8 mouse cellular contexts compared by ENCODE assay signal in the genomic region with DNA sequence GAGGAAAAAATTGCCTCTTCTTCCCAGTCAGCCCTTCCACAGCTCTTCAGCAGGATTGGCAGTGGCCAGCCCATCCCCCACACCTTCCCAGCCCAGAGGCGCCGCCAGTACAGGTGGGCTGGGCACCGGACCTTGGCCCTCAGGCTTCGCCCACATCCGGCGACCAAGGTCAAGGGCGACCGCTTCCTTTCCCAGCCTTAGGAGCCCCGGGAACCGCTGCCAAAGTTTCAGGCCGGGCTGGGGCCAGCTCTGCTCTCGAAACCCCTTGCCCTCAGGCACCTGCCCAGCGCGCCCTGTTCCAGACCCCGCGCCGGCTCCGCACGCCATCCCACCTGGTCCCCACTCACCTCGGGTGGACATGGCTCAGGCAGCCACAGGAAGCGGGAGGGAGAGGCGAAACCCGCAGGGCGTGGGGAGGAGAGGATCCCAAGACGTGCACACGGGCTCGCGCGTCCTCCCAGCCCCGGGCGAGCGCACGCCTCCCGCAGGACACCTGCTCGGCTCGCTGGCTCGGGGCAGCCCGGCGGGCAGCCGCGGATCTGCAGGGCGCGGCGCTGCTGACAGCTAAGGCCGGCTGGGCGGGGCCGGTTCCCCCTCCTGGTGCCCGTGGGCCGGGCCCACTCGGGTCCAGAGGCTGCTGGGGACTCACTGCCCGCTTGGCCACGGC. TPM values are rescaled to one million over a fixed set of nuclear protein-coding genes. Genes with fewer than 3 reads are reported as not detected.
DNase-seq lines count a peak whose midpoint lies in the region; ATAC-seq and TF ChIP-seq lines count a peak whose summit lies in the region.

A gene (minus strand): TSS at position 574 of the 667 bp plus-strand sequence.

- WGBS in hindbrain, embryonic 13.5 days = 1% methylated on average over 52 of the region's 52 CpGs
- 3% methylated on average over 52 of the region's 52 CpGs for WGBS in lung, embryonic 14.5 days
- WGBS in neural tube, embryonic 15.5 days = 2% methylated on average over 52 of the region's 52 CpGs

- peak within 1 kb of the TSS; percentile 89 for H3K27ac ChIP-seq in hindbrain, embryonic 13.5 days
- H3K27ac ChIP-seq in lung, embryonic 14.5 days (ENCODE audit: low read depth) = peak within 1 kb of the TSS; percentile 24; the same call in 1 of the 2 replicates
- H3K27ac ChIP-seq in neural tube, embryonic 15.5 days (replicated peaks) = peak within 1 kb of the TSS; percentile 90

- H3K4me3 ChIP-seq in hindbrain, embryonic 13.5 days = peak within 1 kb of the TSS; percentile 72
- peak within 1 kb of the TSS; percentile 49 for H3K4me3 ChIP-seq in lung, embryonic 14.5 days (ENCODE audit: low read depth, low read length)
- H3K4me3 ChIP-seq in neural tube, embryonic 15.5 days (replicated peaks) = peak within 1 kb of the TSS; percentile 69

- no peaks in the 10 kb centered on the region for H3K36me3 ChIP-seq in hindbrain, embryonic 13.5 days
- H3K36me3 ChIP-seq in lung, embryonic 14.5 days (ENCODE audit: insufficient read depth) = no peaks in the 10 kb centered on the region
- H3K36me3 ChIP-seq in neural tube, embryonic 15.5 days = no peaks in the 10 kb centered on the region

- peaks cover 17% of the 10 kb centered on the region for H3K4me1 ChIP-seq in hindbrain, embryonic 13.5 days (replicated peaks)
- H3K4me1 ChIP-seq in lung, embryonic 14.5 days (ENCODE audit: insufficient read depth) = no peaks in the 10 kb centered on the region
- H3K4me1 ChIP-seq in neural tube, embryonic 15.5 days = peaks cover 23% of the 10 kb centered on the region

- no peak for ATAC-seq in activated CD4-positive, CD25-positive, alpha-beta regulatory T cell, adult 4 months
- ATAC-seq in hindbrain, embryonic 13.5 days (ENCODE audit: low FRiP score) = peak; percentile 85
- ATAC-seq in lung, embryonic 14.5 days (ENCODE audit: insufficient read depth) = peak; percentile 65
- ATAC-seq in neural tube, embryonic 15.5 days (ENCODE audit: low FRiP score) = peak; percentile 80
- ATAC-seq in erythroid progenitor cell, adult 5-6 weeks (replicated peaks; ENCODE audit: low FRiP score, poor library complexity, severe bottlenecking) = no peak

- no peaks in the 10 kb centered on the region for H3K9me3 ChIP-seq in hindbrain, embryonic 13.5 days
- no peaks in the 10 kb centered on the region for H3K9me3 ChIP-seq in lung, embryonic 14.5 days (ENCODE audit: low read depth, low read length)
- no peaks in the 10 kb centered on the region for H3K9me3 ChIP-seq in neural tube, embryonic 15.5 days (replicated peaks)

- H3K9ac ChIP-seq in hindbrain, embryonic 13.5 days = peak within 1 kb of the TSS; percentile 86
- H3K9ac ChIP-seq in lung, embryonic 14.5 days = peak within 1 kb of the TSS; percentile 62
- peak within 1 kb of the TSS; percentile 90 for H3K9ac ChIP-seq in neural tube, embryonic 15.5 days (replicated peaks)

- H3K4me2 ChIP-seq in hindbrain, embryonic 13.5 days = peak within 1 kb of the TSS; percentile 95
- peak within 1 kb of the TSS; percentile 94 for H3K4me2 ChIP-seq in lung, embryonic 14.5 days
- peak within 1 kb of the TSS; percentile 96 for H3K4me2 ChIP-seq in neural tube, embryonic 15.5 days

- no peak for TF ChIP-seq CTCF in lung, embryonic 14.5 days (IDR thresholded peaks at IDR 0.05; ENCODE audit: low read depth)

- peaks cover 19% of the 10 kb centered on the region; the same call in 1 of the 2 replicates for H3K27me3 ChIP-seq in hindbrain, embryonic 13.5 days
- peaks cover 16% of the 10 kb centered on the region for H3K27me3 ChIP-seq in lung, embryonic 14.5 days (ENCODE audit: insufficient read depth, low read length)
- H3K27me3 ChIP-seq in neural tube, embryonic 15.5 days (replicated peaks) = 0 out of 2 replicates have a peak, but pooled peaks cover 6% of the 10 kb centered on the region

- peak; percentile 78 for DNase-seq in cerebellum, adult 9-10 months
- peak in 1 of 2 experiments; percentile 14 for DNase-seq in gastrocnemius, adult 8-10 months (ENCODE audit: low spot score in 2 of 2)
- DNase-seq in layer of hippocampus, postnatal 10 days (ENCODE audit: low spot score in 2 of 2) = peak; percentile 46 to 53
- peak; percentile 50 for DNase-seq in lung, embryonic 14.5 days

RNA-seq across cellular contexts. Expression of the gene that starts here (rescaled TPM):
- 100 to 1,000 TPM; 268 to 273 TPM for polyA plus RNA-seq in activated CD4-positive, CD25-positive, alpha-beta regulatory T cell, adult 4 months (2017; shearing (Covaris generic))
- 10 to 100 TPM; 37.8 to 51.1 (median 48.1) TPM for total RNA-seq in gastrocnemius, adult 8-10 months (2022)
- polyA plus RNA-seq in hindbrain, embryonic 13.5 days (2015; fragmentation: Nextera tagmentation; extraction: Ambion mirVana) = 37.9 and 40.2 TPM in 2 replicates
- 10 to 100 TPM; 81.9 to 87.6 TPM for total RNA-seq in layer of hippocampus, postnatal 10 days (2021)
- polyA plus RNA-seq in lung, embryonic 14.5 days (2014; fragmentation: Nextera tagmentation; extraction: Ambion mirVana) = 39.9 TPM in 2 replicates
- polyA plus RNA-seq in neural tube, embryonic 15.5 days (2015; fragmentation: Nextera tagmentation; extraction: Ambion mirVana) = 58.6 and 58.7 TPM in 2 replicates
- 12.6 and 18.4 TPM in 2 replicates for total RNA-seq in erythroid progenitor cell, adult 5-6 weeks (2015; ENCODE audit: low replicate concordance)
- total RNA-seq in erythroid progenitor cell, adult 5-6 weeks (2017; ENCODE audit: low replicate concordance) = 7.6 and 10.0 TPM in 2 replicates

Comparison
In these comparisons a context has a peak if more than half of its experiments do, and no peak if none do; other contexts are left out.
1. ATAC-seq: peak in hindbrain, embryonic 13.5 days (single experiment), lung, embryonic 14.5 days (single experiment) and neural tube, embryonic 15.5 days (single experiment); none in activated CD4-positive, CD25-positive, alpha-beta regulatory T cell, adult 4 months (single experiment) and erythroid progenitor cell, adult 5-6 weeks (single experiment).
2. H3K27ac ChIP-seq: peak in every context shown above with its lines; median percentile 90 in neural tube, embryonic 15.5 days; 89 in hindbrain, embryonic 13.5 days; 24 in lung, embryonic 14.5 days.
3. Peak in every context shown above with its lines, with median percentiles within 50 percentile points of each other: H3K4me2 ChIP-seq, H3K4me3 ChIP-seq and H3K9ac ChIP-seq.